Mouse (Mus musculus) B cell, adult 2 months (primary cell): ENCODE measurements around the gene Usf2.
A peak's percentile ranks its signal among the peaks of the same experiment; 100 is the strongest.

Source experiments
- DNase-seq, 2 experiments: peaks; one replicate each; pipeline ENCODE4 v3.0.0; 2022

Usf2 gene

GRCm38 (mm10) chr7:30916713-30917112, 39.9 kb downstream of the Usf2 start:
- DNase-seq = no peak

- DNase-seq = no peak
Measured at GRCm38 (mm10) chr7:30914732-30915131, 41.9 kb downstream of the Usf2 start, which contains the start of gene Mag. Mag (minus strand) TSS chr7:30914873.

- DNase-seq = no peak
Measured at GRCm38 (mm10) chr7:30909773-30910172, 46.8 kb downstream of the Usf2 start.

- DNase-seq = no peak
Measured at GRCm38 (mm10) chr7:30908992-30909431, 47.6 kb downstream of the Usf2 start.

- DNase-seq = no peak
Measured at GRCm38 (mm10) chr7:30908277-30908991, 48.2 kb downstream of the Usf2 start.

- peak; percentile 72 to 73 for DNase-seq
Measured at GRCm38 (mm10) chr7:30904042-30904441, 52.6 kb downstream of the Usf2 start.
